Mouse (Mus musculus): ENCODE results near the gene Tarbp2. TPM values are rescaled to one million over a fixed set of nuclear protein-coding genes. Genes with fewer than 3 reads are reported as not detected.

Gene Tarbp2
- total and polyA plus RNA-seq, 2 experiments from 2014 or later: 78.4 to 107 TPM

DNA sequence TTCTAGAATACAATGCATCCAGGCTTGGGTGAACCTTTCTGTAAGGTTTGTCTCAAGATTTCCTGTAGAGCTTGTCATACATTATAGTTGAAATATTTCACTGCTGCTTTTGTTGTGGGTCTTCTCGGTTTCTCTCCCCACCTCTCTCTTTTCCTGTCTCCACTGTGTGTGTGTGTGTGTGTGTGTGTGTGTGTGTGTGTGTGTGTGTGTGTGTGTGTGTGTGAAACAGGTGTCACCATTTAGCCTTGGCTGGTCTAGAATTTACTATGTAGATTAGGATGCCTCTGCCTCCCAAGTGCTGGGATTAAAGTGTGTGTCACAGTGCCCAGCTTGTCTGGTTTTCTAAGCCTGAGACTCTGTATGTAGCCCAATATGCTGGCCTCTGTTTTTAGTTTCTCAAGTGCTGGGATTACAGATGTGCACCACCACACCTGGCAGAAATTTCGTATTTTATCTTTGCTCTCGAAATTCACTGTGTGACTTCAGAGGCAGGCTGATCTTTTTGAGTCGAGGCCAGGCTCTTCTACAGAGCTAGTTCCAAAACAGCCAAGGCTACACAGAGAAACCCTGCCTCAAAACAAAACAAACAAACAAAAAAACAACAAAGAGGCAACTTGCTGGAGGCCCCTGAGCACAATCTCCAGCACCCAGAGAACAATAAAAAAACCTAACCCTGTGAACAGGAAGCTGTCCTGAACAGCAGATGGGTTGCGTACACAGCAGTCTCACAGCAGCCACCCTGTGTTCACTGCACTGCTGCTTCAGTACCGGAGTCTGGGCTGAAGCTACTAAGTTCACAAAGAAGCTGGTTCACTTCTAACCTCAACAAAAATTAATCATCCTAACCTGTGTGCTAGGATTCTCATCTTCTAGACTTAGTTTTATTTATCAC is 8.4 kb downstream of the Tarbp2 start:
- 80% methylated on average over 6 of the region's 6 CpGs for WGBS
- H3K9me3 ChIP-seq (ENCODE audit: low read length): no peaks in the 10 kb centered on the region
- no peaks in the 10 kb centered on the region for H3K27me3 ChIP-seq (ENCODE audit: insufficient read depth, low read length)
- H3K4me1 ChIP-seq (ENCODE audit: insufficient read depth, low read length): no peaks in the 10 kb centered on the region
- H3K4me2 ChIP-seq (ENCODE audit: low read depth, low read length, poor library complexity, severe bottlenecking): no peak overlapping the region
- no peak overlapping the region for H3K4me3 ChIP-seq (ENCODE audit: low read depth, low read length)
- H3K9ac ChIP-seq (replicated peaks; ENCODE audit: low read length, poor library complexity, severe bottlenecking): no peak overlapping the region
- ATAC-seq (ENCODE audit: low FRiP score) (no peak), DNase-seq (ENCODE audit: low spot score) (no peak)
- peaks cover 53% of the 10 kb centered on the region for H3K36me3 ChIP-seq (ENCODE audit: insufficient read depth, low read length)
- H3K27ac ChIP-seq (ENCODE audit: low read depth, low read length): no peak overlapping the region
- no peak for TF ChIP-seq CTCF (IDR thresholded peaks at IDR 0.05)

DNA sequence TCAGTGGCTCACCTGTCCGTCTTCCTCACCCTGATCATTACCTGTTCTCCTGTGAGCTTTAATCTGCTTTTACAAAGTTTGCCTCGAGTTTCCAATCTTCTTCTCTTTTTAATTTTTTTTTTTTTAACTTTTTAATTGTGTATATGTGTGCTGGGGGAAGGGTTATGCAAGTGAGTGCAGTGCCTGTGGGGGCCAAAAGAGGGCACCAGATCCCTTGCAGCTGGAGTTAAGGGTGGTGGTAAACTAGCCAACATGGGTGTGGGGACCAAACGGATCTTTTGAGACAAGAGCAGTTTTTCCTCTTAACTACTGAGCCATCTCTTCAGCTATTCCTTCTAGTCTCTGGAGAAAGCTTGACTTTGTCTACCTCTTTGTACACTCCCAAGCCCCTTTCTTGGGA is 9.9 kb downstream of the Tarbp2 start:
- H3K9ac ChIP-seq (replicated peaks; ENCODE audit: low read length, poor library complexity, severe bottlenecking): no peak overlapping the region
- no peak overlapping the region for H3K4me2 ChIP-seq (ENCODE audit: low read depth, low read length, poor library complexity, severe bottlenecking)
- H3K4me1 ChIP-seq (ENCODE audit: insufficient read depth, low read length): no peaks in the 10 kb centered on the region
- no peak overlapping the region for H3K4me3 ChIP-seq (ENCODE audit: low read depth, low read length)
- no peaks in the 10 kb centered on the region for H3K27me3 ChIP-seq (ENCODE audit: insufficient read depth, low read length)
- ATAC-seq (ENCODE audit: low FRiP score): no peak
- TF ChIP-seq CTCF (IDR thresholded peaks at IDR 0.05): peak; percentile 48
- H3K36me3 ChIP-seq (ENCODE audit: insufficient read depth, low read length): peaks cover 49% of the 10 kb centered on the region
- 73% methylated on average over 3 of the region's 3 CpGs for WGBS
- no peak overlapping the region for H3K27ac ChIP-seq (ENCODE audit: low read depth, low read length)
- DNase-seq (ENCODE audit: low spot score): no peak
- no peaks in the 10 kb centered on the region for H3K9me3 ChIP-seq (ENCODE audit: low read length)

DNA sequence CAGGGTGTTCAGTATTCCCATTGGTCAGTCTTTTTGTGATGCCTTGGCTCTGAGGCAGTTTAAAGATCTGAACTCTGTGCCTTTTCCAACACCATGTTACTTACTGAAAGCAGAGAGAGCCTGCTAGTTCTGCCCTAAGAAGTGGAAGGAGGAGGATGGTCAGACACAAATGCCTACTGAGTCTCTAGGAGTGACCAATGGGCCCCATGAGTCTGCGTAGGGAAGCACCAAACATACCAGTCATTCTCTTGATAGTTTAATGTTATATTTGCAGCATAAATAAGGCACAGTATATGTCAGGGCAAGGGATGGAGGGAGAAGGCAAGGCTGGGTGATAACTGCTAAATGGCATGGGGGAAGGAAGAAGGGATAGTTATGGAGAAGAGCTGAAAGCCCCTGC is 10.4 kb downstream of the Tarbp2 start:
- no peak overlapping the region for H3K4me2 ChIP-seq (ENCODE audit: low read depth, low read length, poor library complexity, severe bottlenecking)
- H3K4me1 ChIP-seq (ENCODE audit: insufficient read depth, low read length): no peaks in the 10 kb centered on the region
- ATAC-seq (ENCODE audit: low FRiP score) (no peak), DNase-seq (ENCODE audit: low spot score) (no peak)
- no peak for TF ChIP-seq CTCF (IDR thresholded peaks at IDR 0.05)
- 100% methylated on average over 1 of the region's 1 CpGs for WGBS
- H3K9ac ChIP-seq (replicated peaks; ENCODE audit: low read length, poor library complexity, severe bottlenecking): no peak overlapping the region
- H3K4me3 ChIP-seq (ENCODE audit: low read depth, low read length): no peak overlapping the region
- H3K27ac ChIP-seq (ENCODE audit: low read depth, low read length): no peak overlapping the region
- H3K27me3 ChIP-seq (ENCODE audit: insufficient read depth, low read length): no peaks in the 10 kb centered on the region
- H3K9me3 ChIP-seq (ENCODE audit: low read length): no peaks in the 10 kb centered on the region
- H3K36me3 ChIP-seq (ENCODE audit: insufficient read depth, low read length): peaks cover 54% of the 10 kb centered on the region

DNA sequence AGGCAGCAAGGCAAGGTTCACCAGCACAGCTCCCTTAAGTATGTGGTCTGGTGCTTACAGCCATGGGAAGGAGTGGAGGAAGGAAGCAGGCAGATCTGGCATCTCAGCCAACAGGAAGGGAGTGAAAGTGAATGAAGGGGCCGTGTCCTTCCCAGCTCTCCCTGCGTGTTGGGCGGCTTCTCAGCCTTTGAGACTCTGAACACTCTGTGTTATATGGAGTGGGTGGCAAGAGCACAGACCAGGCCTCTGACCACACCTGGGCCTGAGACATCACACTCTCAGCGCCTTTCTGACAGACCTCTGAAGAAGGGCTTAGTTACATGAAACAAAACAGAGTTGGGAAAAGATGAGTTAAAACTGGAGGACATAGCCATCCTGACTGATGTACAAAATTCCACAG is 12.6 kb downstream of the Tarbp2 start:
- no peak overlapping the region for H3K9ac ChIP-seq (replicated peaks; ENCODE audit: low read length, poor library complexity, severe bottlenecking)
- TF ChIP-seq CTCF (IDR thresholded peaks at IDR 0.05): no peak
- peaks cover 55% of the 10 kb centered on the region for H3K36me3 ChIP-seq (ENCODE audit: insufficient read depth, low read length)
- H3K4me3 ChIP-seq (ENCODE audit: low read depth, low read length): no peak overlapping the region
- no peaks in the 10 kb centered on the region for H3K27me3 ChIP-seq (ENCODE audit: insufficient read depth, low read length)
- no peak overlapping the region for H3K4me2 ChIP-seq (ENCODE audit: low read depth, low read length, poor library complexity, severe bottlenecking)
- H3K9me3 ChIP-seq (ENCODE audit: low read length): no peaks in the 10 kb centered on the region
- WGBS: 86% methylated on average over 4 of the region's 4 CpGs
- no peaks in the 10 kb centered on the region for H3K4me1 ChIP-seq (ENCODE audit: insufficient read depth, low read length)
- DNase-seq (ENCODE audit: low spot score) (no peak), ATAC-seq (ENCODE audit: low FRiP score) (no peak)
- H3K27ac ChIP-seq (ENCODE audit: low read depth, low read length): no peak overlapping the region

DNA sequence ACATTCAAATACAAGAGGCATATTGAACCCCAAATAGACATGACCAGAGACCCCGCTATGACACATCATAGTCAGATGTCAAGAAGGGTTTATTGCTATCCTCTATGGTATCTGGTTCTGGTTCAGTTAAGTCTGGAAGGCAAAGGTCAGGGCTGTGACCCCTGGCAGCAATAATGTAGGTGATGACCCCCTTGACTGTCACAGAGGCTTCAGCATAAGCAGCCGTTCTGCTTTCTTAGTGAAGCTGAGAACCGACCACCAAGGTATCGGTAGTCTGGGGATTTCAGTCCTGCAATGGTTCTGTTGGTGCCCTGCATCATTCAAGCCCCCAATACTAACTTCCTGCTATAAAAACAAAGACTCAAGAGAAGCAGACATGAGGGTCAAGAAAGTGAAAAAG is 13.6 kb downstream of the Tarbp2 start:
- no peak overlapping the region for H3K9ac ChIP-seq (replicated peaks; ENCODE audit: low read length, poor library complexity, severe bottlenecking)
- no peak overlapping the region for H3K4me3 ChIP-seq (ENCODE audit: low read depth, low read length)
- H3K4me1 ChIP-seq (ENCODE audit: insufficient read depth, low read length): no peaks in the 10 kb centered on the region
- ATAC-seq (ENCODE audit: low FRiP score) (no peak), DNase-seq (ENCODE audit: low spot score) (no peak)
- WGBS: 91% methylated on average over 4 of the region's 4 CpGs
- no peaks in the 10 kb centered on the region for H3K9me3 ChIP-seq (ENCODE audit: low read length)
- no peak overlapping the region for H3K27ac ChIP-seq (ENCODE audit: low read depth, low read length)
- no peaks in the 10 kb centered on the region for H3K27me3 ChIP-seq (ENCODE audit: insufficient read depth, low read length)
- TF ChIP-seq CTCF (IDR thresholded peaks at IDR 0.05): no peak
- H3K4me2 ChIP-seq (ENCODE audit: low read depth, low read length, poor library complexity, severe bottlenecking): no peak overlapping the region
- peaks cover 55% of the 10 kb centered on the region for H3K36me3 ChIP-seq (ENCODE audit: insufficient read depth, low read length)

DNA sequence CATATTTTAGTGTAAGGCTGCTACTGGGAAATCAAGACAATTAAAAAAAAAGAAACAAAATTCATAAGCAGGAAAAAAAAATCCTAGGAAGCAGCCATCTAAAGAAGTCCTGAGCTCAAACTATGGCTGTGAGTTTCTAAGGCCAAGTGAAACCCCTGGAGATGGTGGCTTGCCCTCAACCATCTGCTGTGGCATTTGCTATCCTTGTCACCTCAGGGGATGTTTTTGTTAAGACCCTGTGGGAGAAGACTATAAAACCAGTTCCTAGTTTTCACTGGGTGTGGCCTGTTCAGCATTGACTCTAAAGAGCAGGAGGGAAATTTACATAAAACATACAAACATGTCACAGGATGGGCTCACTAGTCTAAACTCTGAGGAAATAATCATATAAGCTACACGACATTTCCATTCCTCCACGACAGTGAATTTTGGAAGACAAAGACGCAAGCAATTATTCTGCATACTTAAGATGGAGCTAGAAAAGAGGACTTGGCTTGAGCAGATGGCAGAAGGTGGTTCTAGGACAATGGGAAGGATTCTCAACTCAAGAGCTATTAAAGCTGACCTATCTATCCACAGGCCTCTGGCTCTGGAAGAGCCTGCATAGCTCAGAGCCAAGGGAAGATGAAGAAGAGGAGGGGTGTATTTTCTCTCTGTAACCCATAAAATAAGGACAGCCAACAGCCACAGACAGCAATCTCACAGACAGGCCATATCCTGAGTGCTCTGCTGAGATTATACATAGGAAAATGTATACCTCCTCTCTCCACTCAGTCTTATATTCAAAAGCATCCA is 14.3 kb downstream of the Tarbp2 start:
- Histone ChIP-seq H3K36me3 (ENCODE audit: insufficient read depth, low read length) (peaks cover 55% of the 10 kb centered on the region), H3K27ac (ENCODE audit: low read depth, low read length) (no peak overlapping the region), H3K4me2 (ENCODE audit: low read depth, low read length, poor library complexity, severe bottlenecking) (no peak overlapping the region), H3K9ac (replicated peaks; ENCODE audit: low read length, poor library complexity, severe bottlenecking) (no peak overlapping the region), H3K4me1 (ENCODE audit: insufficient read depth, low read length) (no peaks in the 10 kb centered on the region), H3K4me3 (ENCODE audit: low read depth, low read length) (no peak overlapping the region), H3K9me3 (ENCODE audit: low read length) (no peaks in the 10 kb centered on the region), H3K27me3 (ENCODE audit: insufficient read depth, low read length) (no peaks in the 10 kb centered on the region)
- WGBS: 86% methylated on average over 3 of the region's 3 CpGs
- ATAC-seq (ENCODE audit: low FRiP score) (no peak), DNase-seq (ENCODE audit: low spot score) (peak; percentile 37)
- no peak for TF ChIP-seq CTCF (IDR thresholded peaks at IDR 0.05)
